Mouse (Mus musculus) cortical plate, adult 2 months (tissue): Measurements from ENCODE around the gene Slc25a34.

Source experiments
- CTCF ChIP-seq: fragments of 200-500 bp; IDR thresholded peaks from 2 replicates; pipeline ENCODE4 v1.5.1; 2011; ENCODE audit warnings: mild to moderate bottlenecking, control low read depth, low read length; ENCODE audit not compliant: insufficient read depth; ENCODE audit errors: extremely low read depth
- POLR2A ChIP-seq: fragments of 200-500 bp; IDR thresholded peaks from 2 replicates; pipeline ENCODE4 v1.6.1; 2011; ENCODE audit warnings: mild to moderate bottlenecking, low read length, control low read depth; ENCODE audit not compliant: insufficient read depth; ENCODE audit errors: extremely low read depth

- peak; percentile 96 for TF ChIP-seq CTCF
- TF ChIP-seq POLR2A: no peak
Observed at GRCm38 (mm10) chr4:141574789-141575702, 48.6 kb downstream of the Slc25a34 start.
